Mouse (Mus musculus): ENCODE data around the gene Klc2. TPM values are rescaled to one million over a fixed set of nuclear protein-coding genes. Genes with fewer than 3 reads are reported as not detected.

The Klc2 gene
- 3.3 TPM for polyA plus RNA-seq (2017; shearing (Covaris generic))

GRCm38 (mm10) chr19:5118384-5118698, at the start of gene Klc2:
Klc2 (minus strand) TSS chr19:5118560.

GRCm38 (mm10) chr19:5106731-5107191, 11.6 kb downstream of the Klc2 start, which contains the start of gene Rab1b:
Rab1b (minus strand) TSS chr19:5107072.

GRCm38 (mm10) chr19:5098363-5099143, 19.8 kb downstream of the Klc2 start, which contains the start of gene Cnih2:
Cnih2 (minus strand) TSS chr19:5098521.

GRCm38 (mm10) chr19:5087884-5088728, 30.3 kb downstream of the Klc2 start, which contains the start of gene Yif1a:
Yif1a (plus strand) TSS chr19:5088538.

GRCm38 (mm10) chr19:5085145-5085863, 33.1 kb downstream of the Klc2 start, which contains the start of gene Tmem151a:
Tmem151a (minus strand) TSS chr19:5085531.

GRCm38 (mm10) chr19:5067867-5068569, 50.3 kb downstream of the Klc2 start, which contains the start of gene Cd248:
Cd248 (plus strand) TSS chr19:5068078.

Other genes starting within 250 kb of the Klc2 start
- gene Actn3, start 240.7 kb downstream of the Klc2 start, polyA plus RNA-seq (2017; shearing (Covaris generic)) = 0.10 TPM
- gene Zdhhc24, start 239.9 kb downstream of the Klc2 start, polyA plus RNA-seq (2017; shearing (Covaris generic)) = 7.9 TPM
- 0.92 TPM for gene Bbs1, start 211.9 kb downstream of the Klc2 start, polyA plus RNA-seq (2017; shearing (Covaris generic))
- 136 TPM for gene Dpp3, start 190.3 kb downstream of the Klc2 start, polyA plus RNA-seq (2017; shearing (Covaris generic))
- 0.65 TPM for gene Peli3, start 175.4 kb downstream of the Klc2 start, polyA plus RNA-seq (2017; shearing (Covaris generic))
- 59.2 TPM for gene Mrpl11, start 156.4 kb downstream of the Klc2 start, polyA plus RNA-seq (2017; shearing (Covaris generic))
- gene Npas4, start 128.2 kb downstream of the Klc2 start, polyA plus RNA-seq (2017; shearing (Covaris generic)) = 1.8 TPM
- gene Slc29a2, start 94.7 kb downstream of the Klc2 start, polyA plus RNA-seq (2017; shearing (Covaris generic)) = 2.0 TPM
- 18.7 TPM for gene B4gat1, start 79.7 kb downstream of the Klc2 start, polyA plus RNA-seq (2017; shearing (Covaris generic))
- gene AC124502.3, start 79.7 kb downstream of the Klc2 start, polyA plus RNA-seq (2017; shearing (Covaris generic)) = 3.6 TPM
- 81.9 TPM for gene Brms1, start 77.2 kb downstream of the Klc2 start, polyA plus RNA-seq (2017; shearing (Covaris generic))
- gene Rin1, start 68.1 kb downstream of the Klc2 start, polyA plus RNA-seq (2017; shearing (Covaris generic)) = 0.26 TPM
- gene Cd248, start 50.5 kb downstream of the Klc2 start, polyA plus RNA-seq (2017; shearing (Covaris generic)) = not detected
- not detected for gene Tmem151a, start 33.0 kb downstream of the Klc2 start, polyA plus RNA-seq (2017; shearing (Covaris generic))
- 58.0 TPM for gene Yif1a, start 30.0 kb downstream of the Klc2 start, polyA plus RNA-seq (2017; shearing (Covaris generic))
- gene Cnih2, start 20.0 kb downstream of the Klc2 start, polyA plus RNA-seq (2017; shearing (Covaris generic)) = 1.4 TPM
- gene Rab1b, start 11.5 kb downstream of the Klc2 start, polyA plus RNA-seq (2017; shearing (Covaris generic)) = 240 TPM
- gene Pacs1, start 154.6 kb upstream of the Klc2 start, polyA plus RNA-seq (2017; shearing (Covaris generic)) = 16.5 TPM
- 415 TPM for gene Sf3b2, start 176.9 kb upstream of the Klc2 start, polyA plus RNA-seq (2017; shearing (Covaris generic))
- gene Gal3st3, start 179.8 kb upstream of the Klc2 start, polyA plus RNA-seq (2017; shearing (Covaris generic)) = not detected
- not detected for gene Catsper1, start 217.2 kb upstream of the Klc2 start, polyA plus RNA-seq (2017; shearing (Covaris generic))
- gene Cst6, start 231.0 kb upstream of the Klc2 start, polyA plus RNA-seq (2017; shearing (Covaris generic)) = 2.0 TPM
- 58.1 TPM for gene Eif1ad, start 248.2 kb upstream of the Klc2 start, polyA plus RNA-seq (2017; shearing (Covaris generic))
- gene Banf1, start 248.6 kb upstream of the Klc2 start, polyA plus RNA-seq (2017; shearing (Covaris generic)) = 305 TPM